Mouse (Mus musculus) layer of hippocampus, adult 11-12 months (tissue): ENCODE data around the gene Rln1.

ENCODE experiments used
- DNase-seq: peaks from one replicate; pipeline ENCODE4 v3.0.0; 2022; ENCODE audit warnings: low spot score

The Rln1 gene

DNA sequence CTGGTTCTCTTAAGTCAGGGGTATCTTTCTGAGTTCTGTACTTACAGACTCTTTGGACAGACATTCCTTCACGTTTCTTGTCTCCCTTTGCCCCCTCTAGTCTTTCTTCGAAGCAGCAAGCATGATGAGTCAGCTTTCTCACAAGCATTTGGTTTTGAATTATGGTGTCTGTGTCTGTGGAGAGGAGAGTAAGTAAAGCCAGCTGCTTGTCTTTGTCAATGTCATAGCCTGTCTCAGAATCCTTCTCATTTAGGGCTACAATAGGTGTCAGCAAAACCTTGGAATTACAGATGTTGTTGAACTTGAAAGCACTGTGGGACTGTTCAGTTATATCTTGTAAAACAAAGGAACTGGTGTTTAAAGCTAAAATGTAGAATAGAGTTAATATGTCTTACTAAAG is 39.7 kb downstream of the Rln1 start:
- no peak for DNase-seq

DNA sequence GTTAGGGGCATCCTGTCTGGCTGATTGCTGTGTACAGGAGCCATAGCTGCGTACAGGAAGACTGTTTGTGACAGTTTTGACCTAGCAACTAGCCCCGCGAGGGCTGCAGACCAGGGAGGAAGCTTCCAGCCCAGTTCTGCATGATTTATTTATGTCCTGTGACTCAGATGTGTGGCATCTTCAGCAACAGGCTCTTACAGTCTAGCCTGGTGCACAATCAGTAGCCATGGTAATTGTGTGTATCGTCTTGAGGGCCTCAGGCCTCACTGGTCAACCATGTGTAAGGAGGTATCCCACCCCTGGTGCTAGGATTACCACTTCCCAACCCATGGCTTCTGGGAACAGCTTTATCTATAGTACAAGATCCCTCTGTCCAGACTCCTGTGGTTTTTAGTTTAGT is 41.9 kb downstream of the Rln1 start:
- no peak for DNase-seq

- DNase-seq: no peak
These were observed 42.9 kb downstream of the Rln1 start for GRCm38 (mm10) chr19:29291532-29291931.

DNA sequence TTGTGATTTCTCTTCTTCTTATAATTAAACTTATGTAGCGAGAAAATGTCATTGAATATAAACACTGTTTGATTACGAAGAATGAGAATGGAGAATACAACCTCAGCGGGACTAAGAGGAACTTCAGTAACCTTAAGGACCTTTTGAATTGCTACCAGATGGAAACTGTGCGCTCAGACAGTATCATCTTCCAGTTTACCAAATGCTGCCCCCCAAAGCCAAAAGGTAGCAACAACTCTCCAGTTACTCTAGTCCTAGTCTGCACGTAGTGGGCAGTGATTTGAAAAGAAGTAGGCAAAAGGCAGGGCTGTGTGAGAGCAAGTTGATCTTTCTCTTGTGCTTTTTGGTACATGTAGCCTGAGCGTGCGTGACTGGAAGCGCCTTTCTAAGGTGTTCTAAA is 46.6 kb downstream of the Rln1 start:
- DNase-seq: no peak

DNA sequence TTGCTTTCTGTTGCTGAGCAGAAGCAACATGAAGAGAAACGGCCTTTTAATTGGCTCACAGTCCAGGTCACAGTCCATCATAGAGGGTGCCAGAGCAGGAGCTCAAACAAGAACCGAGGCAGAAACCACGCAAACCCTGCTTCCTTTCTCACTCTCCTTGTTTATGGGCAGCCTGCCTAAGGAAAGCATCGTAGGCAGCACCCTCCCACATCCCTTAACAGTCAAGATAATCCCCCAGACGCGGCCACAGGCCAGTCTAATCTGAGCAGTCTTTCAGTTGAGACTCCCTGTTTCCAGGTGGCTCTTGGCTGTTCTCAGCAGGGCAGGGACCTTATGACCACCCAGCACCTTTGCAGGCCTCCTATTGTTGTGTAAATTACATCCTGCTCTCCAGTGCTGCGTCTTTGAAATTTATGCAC is 49.0 kb downstream of the Rln1 start:
- DNase-seq: no peak
